8 mouse cellular contexts compared by ENCODE assay signal in the genomic region with DNA sequence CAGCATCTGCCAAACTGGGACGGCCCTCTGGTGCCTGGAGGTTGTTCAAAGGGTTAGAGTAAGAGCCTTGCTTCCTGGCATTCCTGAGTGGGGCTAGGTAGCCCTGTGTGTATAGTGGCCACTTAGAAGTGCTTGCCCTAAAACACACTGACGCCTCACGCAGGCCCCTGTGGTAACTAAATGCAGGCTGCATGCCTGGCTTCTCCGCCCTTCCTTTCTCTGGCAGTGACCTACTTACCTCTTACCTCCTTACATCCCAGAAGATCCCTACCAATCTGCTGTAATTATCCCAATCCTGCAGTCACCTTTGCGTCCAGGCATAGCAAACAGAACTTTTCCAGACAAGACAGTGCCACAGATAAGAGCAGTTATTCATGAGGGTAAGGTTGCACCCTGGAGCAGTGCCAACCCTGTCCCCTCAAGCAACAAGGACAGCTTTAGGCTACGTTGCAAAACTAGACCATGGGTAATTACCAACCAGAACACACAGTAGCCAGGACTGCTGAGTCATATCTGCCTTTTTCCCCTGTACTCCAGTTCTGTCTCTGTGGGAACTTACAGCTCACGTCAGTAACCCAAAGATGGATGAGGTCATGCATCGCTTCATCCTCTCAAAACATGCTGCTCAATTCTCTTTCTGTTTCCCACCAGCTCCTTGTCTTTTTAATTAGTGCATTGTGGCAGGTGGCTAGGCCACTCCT.
DNase-seq lines count a peak whose midpoint lies in the region; ATAC-seq and TF ChIP-seq lines count a peak whose summit lies in the region.

No protein-coding gene starts in this region.

- H3K4me1 ChIP-seq in CH12.LX (ENCODE audit: control insufficient read depth in 1 of 2, insufficient read depth in 2 of 2), result peaks cover 21 to 36% of the 10 kb centered on the region in 2 experiments
- peaks cover 6% of the 10 kb centered on the region; the same call in 1 of the 2 replicates for H3K4me1 ChIP-seq in kidney, adult 2 months (ENCODE audit: control insufficient read depth, insufficient read depth, low read length)

- H3K27ac ChIP-seq in CH12.LX (ENCODE audit: insufficient read depth, low read depth), result no peak overlapping the region
- H3K27ac ChIP-seq in kidney, adult 2 months (ENCODE audit: insufficient read depth, low read depth, low read length), result no peak overlapping the region

- no peaks in the 10 kb centered on the region for H3K79me2 ChIP-seq in CH12.LX (replicated peaks; ENCODE audit: control insufficient read depth, extremely low read depth, insufficient read depth, poor library complexity, severe bottlenecking)

- no peak overlapping the region for H3K9ac ChIP-seq in CH12.LX (ENCODE audit: insufficient read depth, low read depth)

- peaks cover 3% of the 10 kb centered on the region for H3K9me3 ChIP-seq in CH12.LX (replicated peaks; ENCODE audit: low read length)

- no peaks in the 10 kb centered on the region for H3K36me3 ChIP-seq in CH12.LX (replicated peaks in 1 of 2; ENCODE audit: control insufficient read depth in 1 of 2, insufficient read depth in 1 of 2, low read length in 1 of 2)
- H3K36me3 ChIP-seq in kidney, adult 2 months (ENCODE audit: control insufficient read depth, insufficient read depth, low read length), result no peaks in the 10 kb centered on the region

- no peak for TF ChIP-seq POLR2A in CH12.LX (IDR thresholded peaks at IDR 0.05; ENCODE audit: low read depth, low read length)
- no peak for TF ChIP-seq POLR2A in brain, embryonic 14.5 days (IDR thresholded peaks at IDR 0.05; ENCODE audit: borderline replicate concordance, extremely low read depth, insufficient read depth, insufficient read length, poor library complexity, severe bottlenecking)
- no peak for TF ChIP-seq POLR2A in kidney, adult 2 months (IDR thresholded peaks at IDR 0.05; ENCODE audit: low read depth, low read length)

- TF ChIP-seq EP300 in CH12.LX (IDR thresholded peaks at IDR 0.05; ENCODE audit: low read length), result 0 out of 2 replicates have a peak, but pooled peaks have one; percentile 45

- H3K4me2 ChIP-seq in CH12.LX (ENCODE audit: insufficient read depth, low read depth, poor library complexity, severe bottlenecking), result 0 out of 2 replicates have a peak overlapping the region, but pooled peaks have one; percentile 6

- dilution Hi-C loops in CH12.LX (cut with MboI; ENCODE audit: extremely low pct_ligation_motif_present, extremely low pct_unique_long_range_greater_than_20kb, low sequenced_read_pairs), result no loop called here

- no peak for DNase-seq in frontal cortex, postnatal 25 days (ENCODE audit: low spot score in 2 of 2)
- peak; percentile 45 for DNase-seq in CH12.LX (ENCODE audit: extremely low read depth)
- DNase-seq in brain, embryonic 14.5 days (ENCODE audit: low read depth), result peak; percentile 61
- peak; percentile 14 for DNase-seq in kidney, adult 2 months
- DNase-seq in thymus, postnatal 10 days (ENCODE audit: low spot score in 2 of 2), result no peak
- no peak for DNase-seq in left cerebral cortex, postnatal 14 days (ENCODE audit: low spot score in 2 of 2)

- no peak overlapping the region for H3K4me3 ChIP-seq in CH12.LX (replicated peaks in 1 of 3; ENCODE audit: low read depth in 2 of 3, low read length in 2 of 3, poor library complexity in 1 of 3)
- no peak overlapping the region for H3K4me3 ChIP-seq in kidney, adult 2 months (ENCODE audit: insufficient read depth, low read depth, low read length)

- in situ Hi-C loops in CH12.LX (cut with MboI; ENCODE audit: low pct_ligation_motif_present, low pct_unique_long_range_greater_than_20kb, low sequenced_read_pairs), result no loop called here

- intact Hi-C loops in left cerebral cortex, postnatal 14 days (cut with DNase I), result no loop called here

- ATAC-seq in frontal cortex, adult (ENCODE audit: low TSS enrichment), result peak; percentile 57
- ATAC-seq in CD4-positive, CD25-positive, alpha-beta regulatory T cell, adult 4 months, result no peak

- no peak for TF ChIP-seq RAD21 in CH12.LX (IDR thresholded peaks at IDR 0.05; ENCODE audit: low read depth, low read length)

- H3K27me3 ChIP-seq in CH12.LX (replicated peaks), result no peaks in the 10 kb centered on the region
- no peaks in the 10 kb centered on the region for H3K27me3 ChIP-seq in kidney, adult 2 months (replicated peaks; ENCODE audit: control insufficient read depth, insufficient read depth, low read length)

- 46% methylated on average over 8 of the region's 8 CpGs for WGBS in kidney, adult 2 months

- no peak for TF ChIP-seq CTCF in CH12.LX (conservative IDR thresholded peaks at IDR 0.05 in 1 of 2, IDR thresholded peaks at IDR 0.05 in 1 of 2; ENCODE audit: low read depth in 2 of 2, low read length in 2 of 2)
- TF ChIP-seq CTCF in brain, embryonic 14.5 days (IDR thresholded peaks at IDR 0.05; ENCODE audit: borderline replicate concordance, extremely low read depth, insufficient read depth, insufficient read length), result no peak
- no peak for TF ChIP-seq CTCF in kidney, adult 2 months (conservative IDR thresholded peaks at IDR 0.05; ENCODE audit: insufficient read depth, insufficient read length, low read depth, low read length)

TF ChIP-seq in CH12.LX, 34 proteins besides CTCF, POLR2A, EP300 and RAD21:
- TF ChIP-seq ELF1 (IDR thresholded peaks at IDR 0.05; ENCODE audit: low read depth, low read length) (no peak), MXI1 (IDR thresholded peaks at IDR 0.05; ENCODE audit: low read depth, low read length) (no peak), IRF4 (IDR thresholded peaks at IDR 0.05; ENCODE audit: low read depth, low read length) (peak; percentile 60; the same call in 1 of the 2 replicates), JUND (conservative IDR thresholded peaks at IDR 0.05; ENCODE audit: low read depth, low read length) (peak; percentile 68), ETS1 (conservative IDR thresholded peaks at IDR 0.05; ENCODE audit: low read depth, low read length) (peak; percentile 85), JUN (IDR thresholded peaks at IDR 0.05; ENCODE audit: insufficient read depth, low read depth, low read length) (peak; percentile 1; the same call in 1 of the 2 replicates)

Comparison
In these comparisons a context has a peak if more than half of its experiments do, and no peak if none do; other contexts are left out.
1. DNase-seq: peak in CH12.LX (single experiment), brain, embryonic 14.5 days (single experiment) and kidney, adult 2 months (single experiment); none in frontal cortex, postnatal 25 days (0 of 2), thymus, postnatal 10 days (0 of 2) and left cerebral cortex, postnatal 14 days (0 of 2).